Mouse (Mus musculus): Measurements from ENCODE around the gene Tchhl1. TPM values are rescaled to one million over a fixed set of nuclear protein-coding genes. Genes with fewer than 3 reads are reported as not detected.
"Not testable (repeated sequence)": the region's sequence is repeated elsewhere in the genome, so short reads cannot be mapped to it uniquely, and the experiment has no call there.

Gene Tchhl1
- polyA plus RNA-seq, 1 experiment from 2014 or later = not detected

GRCm38 (mm10) chr3:93469629-93470028 is 1.1 kb downstream of the Tchhl1 start:
- Histone ChIP-seq H3K4me1 (no peaks in the 10 kb centered on the region), H3K27ac (no peak overlapping the region), H3K4me2 (replicated peaks) (no peak overlapping the region), H3K36me3 (no peaks in the 10 kb centered on the region), H3K9ac (no peak overlapping the region), H3K9me3 (no peaks in the 10 kb centered on the region), H3K4me3 (no peak overlapping the region), H3K27me3 (replicated peaks) (no peaks in the 10 kb centered on the region)
- 77% methylated on average over 3 of the region's 3 CpGs for WGBS
- no peak for ATAC-seq (ENCODE audit: low FRiP score, low read depth)

DNA sequence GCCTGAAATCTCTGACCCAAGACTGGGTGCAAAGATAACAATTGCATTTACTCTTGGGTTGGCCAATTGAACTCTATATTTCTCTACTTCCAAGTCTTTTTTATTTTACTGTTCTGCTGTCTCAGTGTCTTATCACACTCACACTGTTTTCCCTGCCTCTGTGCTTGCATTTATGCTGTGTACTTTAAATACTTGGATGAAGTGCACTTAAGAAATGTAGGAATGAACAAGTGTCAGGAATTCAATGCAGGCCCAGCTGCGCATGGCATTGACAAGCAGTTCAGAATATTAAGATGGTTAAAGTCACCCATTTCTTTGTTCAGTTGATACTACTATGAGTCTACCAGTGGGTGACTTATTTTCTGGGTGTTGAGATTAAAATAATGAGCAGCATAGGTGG is 11.5 kb downstream of the Tchhl1 start:
- Histone ChIP-seq H3K9me3 (no peaks in the 10 kb centered on the region), H3K4me3 (no peak overlapping the region), H3K27me3 (replicated peaks) (no peaks in the 10 kb centered on the region), H3K4me1 (no peaks in the 10 kb centered on the region), H3K36me3 (no peaks in the 10 kb centered on the region), H3K4me2 (replicated peaks) (no peak overlapping the region), H3K9ac (no peak overlapping the region), H3K27ac (no peak overlapping the region)
- WGBS = 97% methylated on average over 1 of the region's 1 CpGs
- no peak for ATAC-seq (ENCODE audit: low FRiP score, low read depth)

DNA sequence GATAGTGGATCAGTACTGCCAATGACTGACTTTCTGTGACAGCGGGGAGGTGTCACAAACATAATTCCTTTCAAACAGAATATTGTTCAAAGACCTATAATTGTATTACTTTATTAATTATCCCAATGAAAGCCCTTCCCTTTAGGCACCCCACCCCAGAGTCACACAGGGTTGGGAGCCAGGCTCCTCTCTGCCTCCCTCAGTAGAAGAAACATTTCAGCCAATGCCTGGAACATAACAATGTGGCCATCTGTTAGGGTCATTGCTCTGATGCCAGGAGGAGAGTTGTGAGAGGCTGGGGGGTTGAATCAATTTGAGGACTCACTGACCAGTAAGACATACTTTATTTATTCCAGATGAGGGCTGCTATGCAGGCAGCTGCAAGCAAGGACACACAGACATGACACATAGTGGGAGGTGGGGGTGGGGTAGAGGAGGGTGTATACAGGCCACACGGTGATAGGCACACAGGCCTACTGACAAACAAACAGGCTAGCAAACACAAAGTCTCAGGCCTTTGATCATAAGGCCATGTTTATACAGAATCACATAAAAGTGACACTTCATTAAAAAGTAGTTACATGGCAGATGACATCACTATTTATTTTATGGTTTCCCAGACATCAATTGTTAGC is 13.5 kb downstream of the Tchhl1 start:
- no peak overlapping the region for H3K27ac ChIP-seq
- H3K9me3 ChIP-seq = no peaks in the 10 kb centered on the region
- no peaks in the 10 kb centered on the region for H3K4me1 ChIP-seq
- H3K9ac ChIP-seq = no peak overlapping the region
- no peak for ATAC-seq (ENCODE audit: low FRiP score, low read depth)
- no peak overlapping the region for H3K4me3 ChIP-seq
- WGBS = 73% methylated on average over 2 of the region's 2 CpGs
- H3K36me3 ChIP-seq = no peaks in the 10 kb centered on the region
- no peak overlapping the region for H3K4me2 ChIP-seq (replicated peaks)
- H3K27me3 ChIP-seq (replicated peaks) = no peaks in the 10 kb centered on the region

- 92% methylated on average over 3 of the region's 3 CpGs for whole genome bisulfite sequencing
- Histone ChIP-seq H3K4me2 (replicated peaks) (no peak overlapping the region), H3K27ac (no peak overlapping the region), H3K9me3 (no peaks in the 10 kb centered on the region), H3K9ac (no peak overlapping the region), H3K27me3 (replicated peaks) (no peaks in the 10 kb centered on the region), H3K36me3 (no peaks in the 10 kb centered on the region), H3K4me3 (no peak overlapping the region), H3K4me1 (no peaks in the 10 kb centered on the region)
- no peak for ATAC-seq (ENCODE audit: low FRiP score, low read depth)
Observed at GRCm38 (mm10) chr3:93485611-93486010, 17.1 kb downstream of the Tchhl1 start.

GRCm38 (mm10) chr3:93488541-93488940 is 20.0 kb downstream of the Tchhl1 start:
- H3K36me3 ChIP-seq = no peaks in the 10 kb centered on the region
- no peaks in the 10 kb centered on the region for H3K9me3 ChIP-seq
- WGBS = 88% methylated on average over 2 of the region's 2 CpGs
- H3K4me3 ChIP-seq = no peak overlapping the region
- H3K27me3 ChIP-seq (replicated peaks) = no peaks in the 10 kb centered on the region
- ATAC-seq (ENCODE audit: low FRiP score, low read depth) = no peak
- H3K4me2 ChIP-seq (replicated peaks) = no peak overlapping the region
- no peak overlapping the region for H3K9ac ChIP-seq
- no peak overlapping the region for H3K27ac ChIP-seq
- H3K4me1 ChIP-seq = no peaks in the 10 kb centered on the region

DNA sequence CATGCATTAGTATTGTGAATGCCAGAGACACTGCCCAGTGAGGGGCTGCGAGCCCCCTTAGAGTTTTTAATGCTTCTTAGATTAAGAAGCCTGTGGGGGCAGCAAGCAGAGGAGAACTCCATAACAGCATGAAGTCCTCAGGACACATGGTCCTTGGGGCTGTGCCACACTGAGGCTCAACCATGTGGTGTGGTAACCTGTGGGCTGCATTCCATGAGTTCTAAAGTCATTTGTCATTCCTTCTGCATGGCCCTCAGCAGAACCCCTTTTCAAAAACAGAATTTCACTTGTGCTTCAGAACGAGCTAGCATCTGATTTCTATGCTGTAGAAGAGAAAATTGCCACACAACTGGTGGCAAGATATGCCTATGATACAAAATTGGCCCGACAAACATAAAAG is 23.6 kb downstream of the Tchhl1 start:
- Histone ChIP-seq H3K9ac (no peak overlapping the region), H3K4me1 (no peaks in the 10 kb centered on the region), H3K27ac (no peak overlapping the region), H3K4me3 (no peak overlapping the region), H3K36me3 (no peaks in the 10 kb centered on the region), H3K27me3 (replicated peaks) (no peaks in the 10 kb centered on the region), H3K9me3 (no peaks in the 10 kb centered on the region), H3K4me2 (replicated peaks) (no peak overlapping the region)
- no peak for ATAC-seq (ENCODE audit: low FRiP score, low read depth)
- 79% methylated on average over 3 of the region's 3 CpGs for WGBS

DNA sequence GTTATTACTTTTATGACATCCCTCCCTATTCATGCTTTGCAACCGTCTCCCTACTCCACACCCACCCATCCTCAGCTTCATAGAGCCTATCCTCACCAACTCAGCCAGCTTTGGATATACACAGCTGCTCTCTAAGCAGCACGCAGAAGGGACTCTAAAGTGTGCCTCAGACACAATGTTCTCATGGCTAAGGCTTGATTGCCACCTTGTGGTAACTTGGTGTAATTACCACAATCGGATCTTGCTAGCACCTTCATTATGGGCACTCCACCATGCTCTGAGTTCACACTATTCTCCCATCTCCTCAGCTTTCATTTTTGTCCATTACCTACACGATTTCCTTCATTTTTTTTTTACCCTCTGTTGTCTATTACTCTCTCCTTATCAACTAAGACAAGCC is 25.4 kb downstream of the Tchhl1 start:
- Histone ChIP-seq H3K27me3 (replicated peaks) (no peaks in the 10 kb centered on the region), H3K4me2 (replicated peaks) (no peak overlapping the region), H3K4me1 (no peaks in the 10 kb centered on the region), H3K9ac (no peak overlapping the region), H3K27ac (no peak overlapping the region), H3K4me3 (no peak overlapping the region), H3K36me3 (no peaks in the 10 kb centered on the region), H3K9me3 (no peaks in the 10 kb centered on the region)
- peak; percentile 89 for ATAC-seq (ENCODE audit: low FRiP score, low read depth)
- WGBS = 2% methylated on average over 4 of the region's 4 CpGs

DNA sequence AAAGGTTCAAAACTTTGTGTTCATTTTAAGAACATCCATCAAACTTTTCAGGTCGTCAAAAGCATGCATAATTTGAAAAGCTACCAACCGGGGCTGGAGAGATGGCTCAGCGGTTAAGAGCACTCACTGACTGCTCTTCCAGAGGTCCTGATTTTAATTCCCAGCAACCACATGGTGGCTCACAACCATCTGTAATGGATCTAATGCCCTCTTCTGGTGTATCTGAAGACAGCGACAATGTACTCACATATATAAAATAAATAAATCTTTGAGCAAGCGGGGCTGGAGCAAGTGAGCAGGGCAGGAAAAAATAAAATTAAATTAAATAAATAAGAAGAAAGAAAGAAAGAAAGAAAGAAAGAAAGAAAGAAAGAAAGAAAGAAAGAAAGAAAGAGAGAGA is 26.2 kb downstream of the Tchhl1 start:
- H3K36me3 ChIP-seq; H3K9ac ChIP-seq; H3K4me1 ChIP-seq; ATAC-seq (ENCODE audit: low FRiP score, low read depth); H3K4me3 ChIP-seq; H3K27me3 ChIP-seq (replicated peaks); H3K9me3 ChIP-seq; H3K4me2 ChIP-seq (replicated peaks); H3K27ac ChIP-seq: not testable (repeated sequence)
- 29% methylated on average over 5 of the region's 5 CpGs for WGBS

GRCm38 (mm10) chr3:93497131-93497530 is 28.6 kb downstream of the Tchhl1 start:
- H3K27ac ChIP-seq = no peak overlapping the region
- no peaks in the 10 kb centered on the region for H3K27me3 ChIP-seq (replicated peaks)
- no peak overlapping the region for H3K9ac ChIP-seq
- no peak overlapping the region for H3K4me2 ChIP-seq (replicated peaks)
- no peaks in the 10 kb centered on the region for H3K36me3 ChIP-seq
- no peak overlapping the region for H3K4me3 ChIP-seq
- H3K9me3 ChIP-seq = 0 out of 2 replicates have a peak, but pooled peaks cover under 1% of the 10 kb centered on the region
- WGBS = 80% methylated on average over 3 of the region's 3 CpGs
- no peak for ATAC-seq (ENCODE audit: low FRiP score, low read depth)
- no peaks in the 10 kb centered on the region for H3K4me1 ChIP-seq

- Histone ChIP-seq H3K4me3 (no peak overlapping the region), H3K4me2 (replicated peaks) (no peak overlapping the region), H3K9me3 (0 out of 2 replicates have a peak, but pooled peaks cover 4% of the 10 kb centered on the region), H3K36me3 (no peaks in the 10 kb centered on the region), H3K9ac (no peak overlapping the region), H3K27me3 (replicated peaks) (no peaks in the 10 kb centered on the region), H3K27ac (no peak overlapping the region), H3K4me1 (no peaks in the 10 kb centered on the region)
- no peak for ATAC-seq (ENCODE audit: low FRiP score, low read depth)
Observed at GRCm38 (mm10) chr3:93499129-93499528, 30.6 kb downstream of the Tchhl1 start.

- no peak overlapping the region for H3K4me3 ChIP-seq
- no peak overlapping the region for H3K27ac ChIP-seq
- no peaks in the 10 kb centered on the region for H3K36me3 ChIP-seq
- no peak overlapping the region for H3K4me2 ChIP-seq (replicated peaks)
- no peaks in the 10 kb centered on the region for H3K4me1 ChIP-seq
- no peak for ATAC-seq (ENCODE audit: low FRiP score, low read depth)
- 0 out of 2 replicates have a peak, but pooled peaks cover 4% of the 10 kb centered on the region for H3K9me3 ChIP-seq
- H3K9ac ChIP-seq = no peak overlapping the region
- 82% methylated on average over 7 of the region's 7 CpGs for WGBS
- no peaks in the 10 kb centered on the region for H3K27me3 ChIP-seq (replicated peaks)
Observed at GRCm38 (mm10) chr3:93504536-93505189, 36.1 kb downstream of the Tchhl1 start.

DNA sequence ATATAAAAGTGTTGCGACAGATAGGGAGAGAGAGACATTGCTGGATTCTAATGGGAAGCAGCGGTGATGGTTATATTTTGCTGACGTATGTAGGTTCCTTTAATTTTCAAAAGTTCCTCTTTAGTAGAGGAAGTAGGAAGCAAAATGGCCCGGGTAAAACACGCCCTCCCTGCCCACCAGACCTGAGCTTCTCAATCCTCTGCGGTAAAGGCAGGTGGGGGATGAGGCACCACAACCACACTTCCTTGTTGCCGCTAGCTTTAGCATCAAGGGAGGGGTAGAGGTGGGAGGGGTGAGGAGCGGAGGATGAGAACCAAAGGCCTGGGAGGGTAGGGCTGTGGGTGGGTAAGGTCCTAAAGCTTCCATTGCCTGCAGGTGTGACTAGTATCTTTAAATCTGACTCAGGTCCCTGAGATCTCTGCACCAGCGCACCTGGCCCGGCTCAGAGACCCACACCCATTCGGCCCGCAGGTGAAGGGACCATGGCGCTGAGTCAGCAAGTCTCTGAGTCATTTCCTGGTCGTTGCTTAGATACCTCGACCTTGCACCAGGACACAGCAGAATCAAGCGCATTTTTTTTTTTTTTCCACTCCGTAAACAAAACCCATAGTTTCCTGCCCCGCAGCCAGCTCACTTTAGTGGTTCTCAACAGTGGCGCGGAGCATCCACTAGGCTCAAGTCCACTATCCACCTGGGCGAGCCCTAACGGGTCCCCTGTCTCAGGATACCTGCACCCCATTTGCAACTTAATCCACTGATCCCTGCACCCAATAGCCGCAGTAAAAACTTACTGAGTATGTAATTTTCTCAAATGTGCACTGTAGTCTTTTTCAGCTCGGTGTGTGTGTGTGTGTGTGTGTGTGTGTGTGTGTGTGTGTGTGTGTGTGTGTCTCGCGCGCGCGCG is 37.7 kb downstream of the Tchhl1 start:
- H3K4me2 ChIP-seq (replicated peaks) = no peak overlapping the region
- H3K4me3 ChIP-seq = no peak overlapping the region
- ATAC-seq (ENCODE audit: low FRiP score, low read depth) = no peak
- no peaks in the 10 kb centered on the region for H3K27me3 ChIP-seq (replicated peaks)
- no peaks in the 10 kb centered on the region for H3K36me3 ChIP-seq
- no peaks in the 10 kb centered on the region for H3K4me1 ChIP-seq
- H3K9ac ChIP-seq = no peak overlapping the region
- 46% methylated on average over 30 of the region's 30 CpGs for WGBS
- no peak overlapping the region for H3K27ac ChIP-seq
- H3K9me3 ChIP-seq = 0 out of 2 replicates have a peak, but pooled peaks cover 4% of the 10 kb centered on the region
